Mouse (Mus musculus) G1E (cell line): ENCODE measurements around the gene Zbed5. TPM values are rescaled to one million over a fixed set of nuclear protein-coding genes. Genes with fewer than 3 reads are reported as not detected.

Experiments
- ATAC-seq: 2 replicates; pipeline ENCODE4 v1.8.0; 2016; ENCODE audit warnings: mild to moderate bottlenecking; ENCODE audit not compliant: insufficient number of reproducible peaks, poor library complexity, low FRiP score, severe bottlenecking; ENCODE audit errors: extremely low read depth
- DNase-seq: peaks from one replicate; pipeline ENCODE4 v3.0.0; 2012; ENCODE audit warnings: low spot score
- H3K27me3 ChIP-seq: 2 replicates; pipeline ENCODE4 v1.6.1; 2012; ENCODE audit warnings: mild to moderate bottlenecking, low read length, inconsistent platforms; ENCODE audit not compliant: insufficient read depth
- H3K36me3 ChIP-seq: replicated peaks from 2 replicates; pipeline ENCODE3; 2012; ENCODE audit warnings: mild to moderate bottlenecking, inconsistent platforms
- H3K4me1 ChIP-seq: 2 replicates; pipeline ENCODE4 v1.6.1; 2012; ENCODE audit warnings: low read depth, low read length, inconsistent platforms, mixed read lengths; ENCODE audit not compliant: insufficient read depth
- H3K4me3 ChIP-seq: 2 replicates; pipeline ENCODE4 v1.5.1; 2012; ENCODE audit warnings: low read depth, mild to moderate bottlenecking, inconsistent platforms, low read length, moderate library complexity, mixed read lengths
- H3K9me3 ChIP-seq: replicated peaks from 2 replicates; pipeline ENCODE4 v1.6.1; 2012; ENCODE audit warnings: inconsistent platforms
- CTCF ChIP-seq: IDR thresholded peaks from 2 replicates; pipeline ENCODE4 v1.5.1; 2012; ENCODE audit warnings: low read depth, low read length, inconsistent platforms, mixed read lengths
- GATA1 ChIP-seq: IDR thresholded peaks from 2 replicates; pipeline ENCODE4 v1.6.1; 2012; ENCODE audit warnings: borderline replicate concordance, low read length, inconsistent platforms, mixed read lengths
- GATA2 ChIP-seq: IDR thresholded peaks from 2 replicates; pipeline ENCODE4 v1.6.1; 2012; ENCODE audit warnings: low read depth, low read length, inconsistent platforms, borderline replicate concordance
- POLR2AphosphoS5 ChIP-seq: IDR thresholded peaks from 2 replicates; pipeline ENCODE4 v1.6.1; 2012; ENCODE audit warnings: low read depth, low read length, inconsistent platforms; ENCODE audit not compliant: insufficient replicate concordance
- TAL1 ChIP-seq: conservative IDR thresholded peaks from 2 replicates; pipeline ENCODE4 v1.6.1; 2012; ENCODE audit warnings: low read depth, low read length, inconsistent platforms, mixed read lengths
- polyA plus RNA-seq: library from polyadenylated mRNA; stranded (reverse); fragments of >175 nt; gene quantifications from 2 replicates; pipeline ENCODE4 v1.2.3, GENCODE M21; 2012
- total RNA-seq, 2 experiments: library from RNA; stranded (forward) in 1 of 2; stranded (reverse) in 1 of 2; fragments of 200-1000 nt in 1 of 2; fragments of >200 nt in 1 of 2; fragmentation: Nextera tagmentation in 1 of 2; gene quantifications; 2 replicates each; pipeline ENCODE4 v1.2.3; 2014 to 2017

Gene Zbed5
- 5.2 and 6.9 TPM in 2 replicates for total RNA-seq (2014; fragmentation: Nextera tagmentation)
- total RNA-seq (2017): 0.99 and 1.4 TPM in 2 replicates
- 0.67 and 1.3 TPM in 2 replicates for polyA plus RNA-seq

DNA sequence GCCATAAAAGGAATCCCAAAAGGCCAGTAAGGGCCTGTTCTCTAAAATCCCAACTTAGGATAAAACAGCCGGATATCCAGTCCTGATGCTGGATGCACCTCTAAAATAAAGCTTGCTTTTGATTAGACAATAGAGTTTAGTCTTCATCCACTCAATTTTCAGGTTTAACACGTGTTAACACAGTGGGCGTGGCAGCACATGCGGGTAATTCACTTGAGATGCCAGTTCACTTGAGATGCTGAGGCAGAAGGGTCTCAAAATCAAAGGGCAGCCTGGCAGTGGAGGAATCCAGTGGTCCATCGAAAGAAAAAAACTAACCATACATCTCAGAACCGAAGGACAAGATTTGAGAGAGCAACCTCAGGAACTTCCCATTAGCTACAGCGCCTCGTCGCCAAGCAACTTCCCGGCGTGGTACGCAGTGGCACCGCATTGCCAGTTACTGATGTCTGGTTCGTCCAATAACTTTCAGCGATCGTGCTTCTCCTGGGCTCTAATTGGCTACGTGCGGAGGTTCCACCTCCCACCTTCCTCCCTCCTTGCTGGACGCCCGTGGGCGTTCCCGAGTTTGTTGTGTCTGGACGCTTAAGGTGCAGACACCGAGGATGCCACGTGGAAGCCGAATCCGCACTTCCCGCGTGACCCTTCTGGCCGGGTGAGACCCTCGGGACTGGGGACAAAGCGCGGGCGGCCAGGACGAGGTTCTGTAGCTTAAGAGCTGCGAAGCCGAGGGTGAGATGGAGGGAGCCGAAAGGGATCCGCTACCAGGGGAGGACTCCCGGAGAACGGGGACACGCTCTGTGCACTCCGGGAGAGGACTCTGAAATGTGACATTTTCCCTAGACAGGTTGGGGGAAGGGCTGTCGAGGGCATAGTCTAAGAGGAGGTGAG, at the start of gene Zbed5:
Gene Zbed5 (plus strand): TSS at position 526 of the 891 bp plus-strand sequence.
- peak; percentile 100 for ATAC-seq

DNA sequence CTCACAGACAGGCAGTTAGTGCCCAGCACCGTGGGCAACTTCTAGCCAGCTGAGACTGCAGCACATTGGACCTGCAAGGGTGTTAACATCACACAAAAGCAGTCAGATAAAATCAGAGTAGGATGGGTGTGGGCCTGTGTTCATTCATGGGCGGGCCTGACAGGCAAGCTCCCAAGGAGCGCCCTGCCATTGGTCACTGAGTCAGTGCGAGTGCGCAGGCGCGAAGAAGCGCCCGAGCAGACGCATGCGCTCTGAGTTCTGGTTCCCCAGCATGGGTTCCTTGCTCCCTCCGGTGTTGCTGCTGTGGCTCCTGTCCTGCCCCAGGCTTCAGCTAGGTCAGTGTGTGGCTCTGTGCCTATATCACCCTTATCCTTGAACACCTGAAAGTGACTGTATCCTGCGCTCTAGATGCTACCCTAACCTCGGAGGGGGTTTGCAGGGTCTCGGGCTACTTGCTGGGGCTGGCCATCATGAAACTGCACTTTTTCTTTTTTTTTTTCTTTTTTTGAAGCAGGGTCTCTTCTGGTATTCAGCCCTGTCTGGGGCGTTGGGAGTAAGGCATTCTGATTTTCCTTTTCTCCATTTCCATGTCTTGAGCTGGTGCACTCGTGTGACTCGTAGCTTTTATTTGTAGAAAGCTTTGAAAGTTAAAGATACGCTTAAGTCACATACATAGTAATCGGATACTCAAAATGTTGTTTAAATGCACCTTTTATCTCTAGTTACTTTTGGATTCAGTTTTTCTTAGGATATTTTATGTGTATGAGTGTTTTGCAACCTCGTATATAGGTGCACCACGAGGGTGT, 48.6 kb upstream of the Zbed5 start, which contains the start of gene Sumf2:
Gene Sumf2 (plus strand): TSS at position 235 of the 806 bp plus-strand sequence.
- H3K4me3 ChIP-seq: peak within 1 kb of the TSS; percentile 74
- H3K4me1 ChIP-seq: peaks cover 23% of the 10 kb centered on the region
- peaks cover 4% of the 10 kb centered on the region for H3K9me3 ChIP-seq
- TF ChIP-seq POLR2AphosphoS5 (peak; percentile 88), CTCF (no peak)
- peak; percentile 95 for ATAC-seq
- H3K36me3 ChIP-seq: peaks cover 51% of the 10 kb centered on the region
- no peaks in the 10 kb centered on the region for H3K27me3 ChIP-seq
- DNase-seq: peak; percentile 90

More for the DNA sequence above, at the start of gene Zbed5:
- H3K4me3 ChIP-seq: peak within 1 kb of the TSS; percentile 75
- peak; percentile 95 for DNase-seq
- no peaks in the 10 kb centered on the region for H3K36me3 ChIP-seq
- peaks cover 9% of the 10 kb centered on the region for H3K27me3 ChIP-seq
- TF ChIP-seq GATA1: no peak
- no peak for TF ChIP-seq GATA2
- no peak for TF ChIP-seq CTCF
- TF ChIP-seq POLR2AphosphoS5: no peak
- TF ChIP-seq TAL1: no peak
- peaks cover 12% of the 10 kb centered on the region for H3K4me1 ChIP-seq
- H3K9me3 ChIP-seq: no peaks in the 10 kb centered on the region; the same call in 1 of the 2 replicates

DNA sequence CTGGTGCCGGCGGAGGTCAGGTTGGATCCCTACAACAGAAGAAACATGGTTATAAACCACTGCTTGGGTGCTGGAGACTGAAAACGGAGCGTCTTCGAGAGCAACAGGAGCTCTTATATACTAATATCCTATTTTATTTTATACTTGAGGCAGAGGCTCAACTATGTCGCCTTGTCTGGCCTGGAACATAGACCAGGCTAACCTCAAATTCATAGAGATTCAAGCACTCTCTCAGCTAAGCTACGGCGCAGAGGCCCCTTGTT, 48.0 kb upstream of the Zbed5 start:
- H3K36me3 ChIP-seq: peaks cover 53% of the 10 kb centered on the region
- H3K4me3 ChIP-seq: peak overlapping the region; percentile 74
- DNase-seq: no peak
- H3K9me3 ChIP-seq: peaks cover 4% of the 10 kb centered on the region
- TF ChIP-seq TAL1 (no peak), GATA1 (no peak), POLR2AphosphoS5 (no peak), CTCF (no peak)
- no peak for ATAC-seq
- no peaks in the 10 kb centered on the region for H3K27me3 ChIP-seq
- H3K4me1 ChIP-seq: peaks cover 23% of the 10 kb centered on the region

DNA sequence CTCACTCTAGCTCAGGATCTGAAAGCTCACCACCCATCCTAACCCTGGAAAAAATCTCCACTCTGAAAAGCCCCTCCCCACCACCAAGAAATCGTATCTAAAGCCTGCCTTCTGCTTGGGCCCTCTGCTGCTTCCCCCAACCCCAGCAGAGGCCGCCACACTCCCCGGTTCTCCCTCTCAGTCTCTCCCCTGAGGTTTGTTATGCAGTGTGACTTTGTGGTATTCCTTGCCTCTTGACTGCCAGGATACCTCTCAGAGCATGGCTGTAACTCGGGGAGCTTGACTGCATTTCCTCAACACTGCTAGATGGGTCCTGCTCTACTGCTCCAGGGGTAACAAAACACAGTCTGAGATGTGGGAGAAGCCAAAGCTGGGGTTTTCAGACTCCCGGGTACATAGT, 40.4 kb upstream of the Zbed5 start:
- peaks cover 86% of the 10 kb centered on the region for H3K36me3 ChIP-seq
- TF ChIP-seq CTCF (no peak), GATA1 (no peak), TAL1 (no peak), POLR2AphosphoS5 (no peak), GATA2 (no peak)
- no peaks in the 10 kb centered on the region; the same call in 1 of the 2 replicates for H3K4me1 ChIP-seq
- DNase-seq: no peak
- no peak for ATAC-seq
- H3K27me3 ChIP-seq: no peaks in the 10 kb centered on the region
- no peaks in the 10 kb centered on the region for H3K9me3 ChIP-seq
- no peak overlapping the region for H3K4me3 ChIP-seq

DNA sequence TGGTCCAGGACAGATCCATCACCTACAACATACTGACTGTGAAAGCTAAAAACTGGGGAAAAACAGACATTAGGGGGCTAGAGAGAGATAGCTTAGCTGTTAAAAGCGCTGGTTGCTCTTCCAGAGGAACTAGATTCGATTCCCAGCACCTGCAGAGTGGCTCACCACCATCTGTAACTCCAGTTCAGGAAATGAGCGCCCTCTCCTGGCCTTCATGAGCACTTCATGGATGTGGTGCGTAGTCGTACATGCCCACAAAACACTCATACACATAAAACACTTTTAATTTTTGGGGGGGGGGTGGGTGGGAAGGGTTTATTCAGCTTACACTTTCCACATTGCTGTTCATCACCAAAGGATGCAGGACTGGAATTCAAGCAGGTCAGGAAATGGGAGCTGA, 39.1 kb upstream of the Zbed5 start:
- H3K9me3 ChIP-seq: no peaks in the 10 kb centered on the region
- peaks cover 88% of the 10 kb centered on the region for H3K36me3 ChIP-seq
- ATAC-seq (no peak), DNase-seq (no peak)
- TF ChIP-seq GATA1 (no peak), TAL1 (no peak), GATA2 (no peak), POLR2AphosphoS5 (no peak), CTCF (no peak)
- H3K4me1 ChIP-seq: no peaks in the 10 kb centered on the region; the same call in 1 of the 2 replicates
- H3K4me3 ChIP-seq: no peak overlapping the region
- no peaks in the 10 kb centered on the region for H3K27me3 ChIP-seq

DNA sequence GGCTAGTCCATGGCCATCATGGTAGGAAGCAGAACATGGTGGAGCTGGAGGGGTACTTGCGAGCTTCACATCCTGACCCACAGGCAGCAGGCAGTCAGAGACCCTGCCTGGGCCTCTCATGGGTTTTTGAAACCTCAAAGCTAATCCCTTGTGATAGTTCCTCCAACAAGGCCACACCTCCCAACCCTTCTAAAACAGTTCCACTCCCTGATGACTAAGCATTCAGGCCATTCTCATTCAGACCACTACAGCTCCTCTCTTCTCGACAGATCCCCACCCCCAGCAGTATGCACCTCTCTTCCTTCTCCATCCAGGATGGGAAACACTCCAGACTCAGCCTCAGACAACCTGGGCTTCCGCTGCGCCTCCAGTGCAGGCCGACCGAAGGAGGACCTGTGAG, 33.2 kb upstream of the Zbed5 start:
- H3K4me3 ChIP-seq: no peak overlapping the region
- TF ChIP-seq POLR2AphosphoS5 (no peak), GATA2 (no peak), GATA1 (no peak), CTCF (no peak), TAL1 (no peak)
- no peaks in the 10 kb centered on the region; the same call in 1 of the 2 replicates for H3K27me3 ChIP-seq
- ATAC-seq: no peak
- peaks cover 9% of the 10 kb centered on the region for H3K9me3 ChIP-seq
- peaks cover 57% of the 10 kb centered on the region for H3K36me3 ChIP-seq
- DNase-seq: no peak
- no peaks in the 10 kb centered on the region; the same call in 1 of the 2 replicates for H3K4me1 ChIP-seq
